Mouse (Mus musculus) lung, embryonic 14.5 days (tissue): ENCODE measurements at regions not wholly inside any gene's neighbourhood (a gene's known extent, or its start where the extent isn't known, plus 50 kb on each side); places are given as distances from the start of the nearest gene placed in this dataset.

ENCODE experiments used
- ATAC-seq: fragments of 200-750 bp; cut with Nextera tagmentation; 2 replicates; pipeline ENCODE4 v1.8.0; 2017; ENCODE audit warnings: mild to moderate bottlenecking, moderate TSS enrichment, moderate library complexity; ENCODE audit not compliant: insufficient read depth
- DNase-seq: peaks from one replicate; pipeline ENCODE4 v3.0.0-alpha.2; 2015
- H3K27ac ChIP-seq: fragments of 300-500 bp; sonication (generic); 2 replicates; pipeline ENCODE4 v1.5.1; 2014; ENCODE audit warnings: low read depth, mild to moderate bottlenecking, moderate library complexity
- H3K27me3 ChIP-seq: fragments of 300-500 bp; sonication (generic); 2 replicates; pipeline ENCODE4 v1.6.1; 2014; ENCODE audit warnings: low read length, control low read depth; ENCODE audit not compliant: insufficient read depth
- H3K36me3 ChIP-seq: fragments of 300-500 bp; sonication (generic); 2 replicates; pipeline ENCODE4 v1.6.1; 2014; ENCODE audit warnings: control low read depth; ENCODE audit not compliant: insufficient read depth
- H3K4me1 ChIP-seq: fragments of 300-500 bp; sonication (generic); 2 replicates; pipeline ENCODE4 v1.6.1; 2014; ENCODE audit warnings: antibody characterized with exemption, control low read depth; ENCODE audit not compliant: insufficient read depth
- H3K4me2 ChIP-seq: fragments of 300-500 bp; sonication (generic); 2 replicates; pipeline ENCODE4 v1.6.1; 2014; ENCODE audit warnings: mild to moderate bottlenecking
- H3K4me3 ChIP-seq: fragments of 300-500 bp; sonication (generic); 2 replicates; pipeline ENCODE4 v1.5.1; 2014; ENCODE audit warnings: low read depth, low read length
- H3K9ac ChIP-seq: fragments of 300-500 bp; sonication (generic); 2 replicates; pipeline ENCODE4 v1.6.1; 2014
- H3K9me3 ChIP-seq: fragments of 300-500 bp; sonication (generic); 2 replicates; pipeline ENCODE4 v1.6.1; 2016; ENCODE audit warnings: low read depth, low read length, control low read depth
- CTCF ChIP-seq: IDR thresholded peaks from 2 replicates; pipeline ENCODE4 v1.5.1; 2016; ENCODE audit warnings: antibody characterized with exemption, low read depth
- WGBS: fragments of 180-500 bp; shearing (Covaris S2); extraction: QIAGEN DNeasy Blood & Tissue Kit; methylation state at CpG from one replicate; pipeline ENCODE4 v1.1.7; 2014; 5-methylcytosine and 5-hydroxymethylcytosine counted together

- Histone ChIP-seq H3K4me2 (no peak overlapping the region), H3K4me1 (no peaks in the 10 kb centered on the region), H3K9me3 (no peaks in the 10 kb centered on the region), H3K27me3 (no peaks in the 10 kb centered on the region), H3K27ac (no peak overlapping the region), H3K36me3 (no peaks in the 10 kb centered on the region), H3K4me3 (no peak overlapping the region), H3K9ac (no peak overlapping the region)
- peak; percentile 13 for DNase-seq
- 43% methylated on average over 3 of the region's 3 CpGs for WGBS
- ATAC-seq = no peak
- no peak for TF ChIP-seq CTCF
These were observed 840.3 kb upstream of the Marcks start for GRCm38 (mm10) chr10:37978899-37979539.

DNA sequence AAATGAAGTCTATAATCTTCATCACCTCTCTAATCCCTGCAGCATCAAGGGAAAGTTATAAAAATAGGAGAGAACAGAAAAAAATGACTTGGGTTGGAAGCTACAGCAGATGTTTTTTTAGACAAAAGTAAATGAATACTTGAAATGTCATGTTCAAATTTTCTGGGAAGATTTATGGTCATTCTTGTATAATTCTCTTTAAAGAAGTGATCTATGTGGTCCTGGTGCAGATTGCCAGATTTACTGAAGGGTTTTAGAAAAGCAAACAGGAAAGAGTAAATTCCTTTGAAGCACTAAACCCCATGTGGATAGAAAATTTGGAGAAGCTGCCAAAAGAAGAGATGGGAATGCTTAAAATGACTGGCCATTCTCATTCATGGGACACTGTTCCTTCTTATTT lies 821.3 kb upstream of the Marcks start:
- H3K9me3 ChIP-seq = no peaks in the 10 kb centered on the region
- no peak overlapping the region for H3K4me2 ChIP-seq
- no peak for TF ChIP-seq CTCF
- DNase-seq (peak; percentile 49), ATAC-seq (no peak)
- no peak overlapping the region for H3K27ac ChIP-seq
- H3K9ac ChIP-seq = no peak overlapping the region
- no peaks in the 10 kb centered on the region for H3K27me3 ChIP-seq
- no peaks in the 10 kb centered on the region for H3K36me3 ChIP-seq
- no peak overlapping the region for H3K4me3 ChIP-seq
- H3K4me1 ChIP-seq = no peaks in the 10 kb centered on the region

DNA sequence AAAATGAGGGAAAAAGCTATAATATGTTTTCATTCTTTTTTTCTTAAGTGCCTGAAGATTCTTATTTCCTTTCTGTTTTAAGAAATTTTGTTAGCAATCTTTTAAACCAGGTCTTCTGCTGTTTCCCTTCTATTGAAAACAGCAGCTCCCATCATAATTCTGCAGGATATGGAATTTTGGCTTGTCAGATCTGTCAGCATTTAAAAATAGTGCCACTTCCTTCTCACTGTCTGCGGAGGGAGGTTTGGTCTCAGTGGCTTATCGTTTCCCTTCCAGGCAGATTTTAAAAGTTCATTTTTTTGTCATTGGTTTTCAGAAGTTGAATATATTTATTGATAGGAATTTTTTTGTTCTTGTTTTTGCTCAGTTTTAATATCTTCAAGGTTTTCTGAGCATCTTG lies 776.1 kb upstream of the Marcks start:
- Histone ChIP-seq H3K4me2 (no peak overlapping the region), H3K9me3 (no peaks in the 10 kb centered on the region), H3K27me3 (no peaks in the 10 kb centered on the region), H3K36me3 (no peaks in the 10 kb centered on the region), H3K9ac (no peak overlapping the region), H3K4me3 (no peak overlapping the region), H3K4me1 (no peaks in the 10 kb centered on the region), H3K27ac (no peak overlapping the region)
- WGBS = 45% methylated on average over 2 of the region's 2 CpGs
- ATAC-seq (no peak), DNase-seq (no peak)
- no peak for TF ChIP-seq CTCF

DNA sequence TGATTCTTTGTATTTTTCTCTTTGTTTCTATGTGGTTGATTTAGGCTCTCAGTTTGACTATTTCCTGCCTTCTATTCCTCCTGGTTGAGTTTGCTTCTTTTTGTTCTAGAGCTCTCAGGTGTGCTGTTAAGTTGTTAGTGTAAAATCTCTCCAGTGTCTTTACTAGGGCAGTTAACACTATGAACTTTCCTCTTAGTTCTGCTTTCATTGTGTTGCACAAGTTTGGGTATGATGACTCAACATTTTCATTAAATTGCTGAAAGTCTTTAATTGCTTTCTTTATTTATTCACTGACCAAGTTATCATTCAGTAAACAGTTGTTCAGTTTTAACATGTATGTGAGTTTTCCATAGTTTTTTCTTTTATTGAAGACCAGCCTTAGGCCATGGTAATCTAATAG lies 772.9 kb upstream of the Marcks start:
- H3K4me2 ChIP-seq = no peak overlapping the region
- H3K9me3 ChIP-seq = no peaks in the 10 kb centered on the region
- H3K27ac ChIP-seq = no peak overlapping the region
- no peaks in the 10 kb centered on the region for H3K27me3 ChIP-seq
- no peak overlapping the region for H3K9ac ChIP-seq
- H3K4me1 ChIP-seq = no peaks in the 10 kb centered on the region
- no peaks in the 10 kb centered on the region for H3K36me3 ChIP-seq
- no peak for TF ChIP-seq CTCF
- ATAC-seq (no peak), DNase-seq (no peak)
- no peak overlapping the region for H3K4me3 ChIP-seq

DNA sequence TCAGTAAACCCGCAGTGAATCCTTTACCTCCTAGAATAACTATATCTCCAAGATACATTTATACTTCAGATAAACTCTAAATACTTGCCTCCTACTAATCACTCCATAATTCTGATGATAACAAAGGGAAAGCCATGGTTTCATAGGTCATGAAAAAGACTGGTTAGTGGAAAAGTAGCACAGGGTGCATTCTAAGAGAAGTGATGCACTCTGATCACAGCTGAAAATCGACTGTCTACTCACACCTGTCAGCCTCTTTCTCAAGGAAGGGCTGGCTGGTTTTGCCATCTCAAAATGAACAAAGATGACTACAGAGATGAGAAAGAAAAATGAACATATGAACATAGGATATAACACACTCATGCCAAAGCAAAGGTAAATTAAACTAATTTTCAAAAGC lies 769.6 kb upstream of the Marcks start:
- TF ChIP-seq CTCF = no peak
- no peaks in the 10 kb centered on the region for H3K27me3 ChIP-seq
- no peak overlapping the region for H3K4me3 ChIP-seq
- H3K4me2 ChIP-seq = no peak overlapping the region
- no peak overlapping the region for H3K27ac ChIP-seq
- no peaks in the 10 kb centered on the region for H3K36me3 ChIP-seq
- H3K4me1 ChIP-seq = no peaks in the 10 kb centered on the region
- DNase-seq (no peak), ATAC-seq (no peak)
- no peak overlapping the region for H3K9ac ChIP-seq
- WGBS = 66% methylated on average over 2 of the region's 2 CpGs
- H3K9me3 ChIP-seq = no peaks in the 10 kb centered on the region

- Histone ChIP-seq H3K4me2 (no peak overlapping the region), H3K36me3 (no peaks in the 10 kb centered on the region), H3K4me1 (no peaks in the 10 kb centered on the region), H3K27me3 (no peaks in the 10 kb centered on the region), H3K4me3 (no peak overlapping the region), H3K9ac (no peak overlapping the region), H3K9me3 (no peaks in the 10 kb centered on the region), H3K27ac (no peak overlapping the region)
- no peak for DNase-seq
- no peak for TF ChIP-seq CTCF
- no peak for ATAC-seq
- WGBS = 26% methylated on average over 1 of the region's 1 CpGs
These were observed 769.0 kb upstream of the Marcks start for GRCm38 (mm10) chr10:37907731-37908130.

DNA sequence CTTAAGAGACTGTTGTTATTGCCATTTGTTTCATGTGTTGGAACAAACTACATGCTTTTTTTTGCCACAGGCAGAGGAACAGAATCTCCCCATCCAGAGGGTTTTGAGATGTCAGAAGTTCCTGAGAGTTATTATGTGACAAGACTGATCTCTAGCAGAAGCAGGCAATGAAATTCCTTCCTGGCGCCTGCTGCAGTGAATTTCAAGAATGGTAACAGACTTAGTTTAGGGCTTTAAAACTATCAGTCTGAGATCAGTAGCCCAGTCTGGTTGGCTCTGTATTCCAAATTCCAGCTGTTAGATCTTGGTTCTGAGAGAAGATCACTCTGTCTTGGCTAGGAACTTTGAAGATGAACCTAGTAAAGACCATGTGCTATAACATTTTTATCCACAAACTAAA lies 749.2 kb upstream of the Marcks start:
- H3K9me3 ChIP-seq = no peaks in the 10 kb centered on the region
- no peak overlapping the region for H3K9ac ChIP-seq
- 42% methylated on average over 1 of the region's 1 CpGs for WGBS
- no peak overlapping the region for H3K4me3 ChIP-seq
- no peaks in the 10 kb centered on the region for H3K4me1 ChIP-seq
- peak; percentile 28; the same call in 1 of the 2 replicates for ATAC-seq
- H3K27ac ChIP-seq = no peak overlapping the region
- DNase-seq = peak; percentile 55
- H3K36me3 ChIP-seq = no peaks in the 10 kb centered on the region
- no peak for TF ChIP-seq CTCF
- no peak overlapping the region for H3K4me2 ChIP-seq
- H3K27me3 ChIP-seq = no peaks in the 10 kb centered on the region

DNA sequence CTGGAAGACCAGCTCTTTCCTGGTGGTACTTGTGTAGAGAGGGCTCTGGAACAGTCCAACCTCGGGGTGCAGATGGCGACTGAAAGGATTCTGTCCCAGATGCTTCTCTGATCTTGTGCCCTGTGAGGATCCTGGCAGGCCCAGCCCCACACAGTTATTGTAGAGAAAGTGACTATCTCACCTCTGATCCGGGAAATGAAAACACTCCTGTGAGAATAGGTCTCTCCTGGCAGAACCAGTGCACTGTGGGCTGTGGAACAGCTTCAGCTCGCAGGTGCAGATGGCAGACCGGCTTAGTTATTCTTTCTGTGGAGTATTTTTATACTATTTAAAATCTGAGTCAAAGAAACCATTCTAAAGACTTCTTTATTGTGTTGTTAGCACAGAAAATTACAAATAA lies 742.1 kb upstream of the Marcks start:
- WGBS = 84% methylated on average over 5 of the region's 5 CpGs
- no peak overlapping the region for H3K4me2 ChIP-seq
- DNase-seq = no peak
- no peak for ATAC-seq
- no peak overlapping the region for H3K27ac ChIP-seq
- no peaks in the 10 kb centered on the region for H3K36me3 ChIP-seq
- H3K9me3 ChIP-seq = no peaks in the 10 kb centered on the region
- no peaks in the 10 kb centered on the region for H3K27me3 ChIP-seq
- no peaks in the 10 kb centered on the region for H3K4me1 ChIP-seq
- no peak for TF ChIP-seq CTCF
- H3K9ac ChIP-seq = no peak overlapping the region
- H3K4me3 ChIP-seq = no peak overlapping the region
